Mouse (Mus musculus): ENCODE results near the gene Prss56. TPM values are rescaled to one million over a fixed set of nuclear protein-coding genes. Genes with fewer than 3 reads are reported as not detected.

Gene Prss56
- under 1 TPM in 1 of 2 experiments, not detected in 1; 0.15 TPM for total RNA-seq (2021)

DNA sequence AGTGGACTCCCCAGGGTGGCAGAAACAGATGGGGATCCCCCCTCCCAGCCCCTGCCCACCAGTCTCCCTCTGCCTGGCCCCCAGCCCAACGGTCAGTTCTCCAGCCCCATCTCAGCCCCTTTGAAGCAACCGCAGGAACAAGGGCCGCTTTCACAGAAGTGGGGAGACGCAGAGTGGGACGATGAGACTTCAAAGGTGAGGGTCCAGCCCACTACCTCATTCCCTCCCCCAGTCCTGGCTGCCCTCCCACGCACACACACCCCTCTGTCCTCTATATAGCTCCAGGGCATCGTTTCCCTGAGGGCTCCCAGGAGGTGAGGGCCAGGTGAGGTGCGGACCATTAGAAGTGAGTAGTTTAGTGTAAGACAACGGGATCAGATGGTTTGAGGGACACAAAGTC, at the start of gene Prss56:
Gene Prss56 (plus strand): TSS at position 301 of the 400 bp plus-strand sequence.
- DNase-seq: no peak

DNA sequence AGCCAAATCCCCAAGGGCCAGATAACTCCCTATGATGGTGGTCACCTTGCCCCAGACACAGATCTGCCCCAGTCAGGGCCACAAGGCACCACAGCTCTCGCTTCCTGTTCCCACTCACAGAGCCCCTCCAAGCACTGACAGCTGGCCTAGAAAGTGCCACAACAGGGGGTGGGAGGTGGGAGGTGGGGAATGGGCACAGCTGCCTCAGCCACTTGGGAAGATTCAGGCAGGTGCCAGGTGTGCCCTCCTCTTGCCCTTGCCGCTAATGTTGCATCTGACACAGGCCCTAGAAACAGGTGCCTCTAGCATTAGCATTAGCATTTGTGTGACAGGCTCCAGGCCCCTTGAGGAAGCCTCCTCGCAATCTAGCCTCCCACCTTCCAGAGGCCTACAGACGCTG, 41.6 kb upstream of the Prss56 start:
- DNase-seq: no peak

DNA sequence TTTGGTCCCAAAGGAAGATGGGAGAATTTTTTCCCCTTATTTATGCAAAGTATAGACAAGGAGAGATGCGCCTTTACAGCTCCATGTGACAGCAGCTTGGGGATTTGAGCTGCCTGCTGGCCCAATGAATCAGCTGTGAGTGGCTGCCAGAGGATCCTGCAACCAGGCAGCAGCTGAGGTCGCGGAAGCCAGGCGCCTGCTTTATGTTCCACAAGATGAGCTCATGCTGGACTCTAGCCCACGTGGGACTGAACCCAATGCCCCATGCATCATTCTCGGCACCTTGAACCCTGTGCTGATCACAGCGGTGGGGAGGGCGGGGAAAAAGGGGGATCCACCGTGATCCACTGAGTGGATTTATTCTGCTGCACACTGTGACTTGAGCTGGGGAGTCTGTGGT, 40.7 kb upstream of the Prss56 start:
- peak in 1 of 2 experiments; percentile 23 for DNase-seq

DNA sequence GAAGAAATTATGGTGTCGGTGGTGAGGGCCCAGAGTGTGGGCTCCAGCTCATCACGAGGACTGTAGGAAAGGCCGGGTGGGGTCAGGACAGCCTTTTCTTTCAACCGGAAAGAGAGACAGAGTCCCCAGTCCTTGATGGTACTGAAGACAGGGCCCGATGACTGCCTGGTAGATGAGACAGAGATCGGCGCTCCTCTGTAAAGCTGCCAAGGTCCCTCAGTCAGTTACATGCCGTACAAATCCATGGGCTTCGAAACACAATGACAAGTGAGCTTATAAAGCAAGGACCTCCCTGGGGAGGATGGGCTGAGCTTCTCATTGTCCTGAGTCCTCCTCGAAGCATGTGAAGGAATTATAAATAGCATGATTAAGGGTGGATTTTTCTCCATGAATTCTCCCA, 40.0 kb upstream of the Prss56 start:
- DNase-seq: no peak

DNA sequence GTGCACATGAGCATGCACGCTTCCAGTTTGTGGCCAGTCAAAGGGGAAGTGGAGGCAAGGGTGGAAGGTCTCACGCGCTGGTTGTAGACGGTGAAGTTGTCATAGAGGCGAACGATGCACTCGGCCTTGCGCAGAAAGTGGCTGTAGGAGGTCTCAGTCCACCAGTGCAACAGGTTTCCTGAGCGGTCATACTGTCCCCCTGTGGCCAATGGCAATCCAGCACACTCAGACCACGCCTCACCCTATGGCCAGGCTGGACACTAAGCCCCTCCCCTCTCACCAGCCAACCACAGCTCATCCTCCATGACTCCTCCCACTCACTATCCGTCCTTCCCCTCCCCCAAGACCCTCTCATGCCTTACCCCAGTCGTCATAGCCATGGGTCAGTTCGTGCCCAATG, 33.7 kb upstream of the Prss56 start:
- no peak for DNase-seq

DNA sequence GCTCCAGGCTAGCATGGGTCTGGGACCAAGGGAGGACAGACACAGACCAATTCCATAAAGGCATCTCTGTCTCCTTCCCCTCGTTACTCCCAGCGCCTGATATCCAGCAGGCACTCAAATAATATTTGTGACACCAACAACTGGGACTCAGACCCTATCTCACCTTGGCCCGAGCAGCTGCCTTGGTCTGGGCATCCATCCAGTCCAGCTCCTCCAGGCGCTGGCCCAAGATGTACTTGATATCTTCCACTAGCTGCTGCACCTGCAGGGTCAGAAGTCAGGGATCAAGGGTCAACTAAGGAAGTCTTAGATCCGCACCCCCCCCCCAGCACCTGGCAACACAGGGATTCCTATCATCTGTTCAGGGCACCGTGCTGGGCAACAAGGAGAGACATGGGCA, 31.8 kb upstream of the Prss56 start:
- DNase-seq: no peak

DNA sequence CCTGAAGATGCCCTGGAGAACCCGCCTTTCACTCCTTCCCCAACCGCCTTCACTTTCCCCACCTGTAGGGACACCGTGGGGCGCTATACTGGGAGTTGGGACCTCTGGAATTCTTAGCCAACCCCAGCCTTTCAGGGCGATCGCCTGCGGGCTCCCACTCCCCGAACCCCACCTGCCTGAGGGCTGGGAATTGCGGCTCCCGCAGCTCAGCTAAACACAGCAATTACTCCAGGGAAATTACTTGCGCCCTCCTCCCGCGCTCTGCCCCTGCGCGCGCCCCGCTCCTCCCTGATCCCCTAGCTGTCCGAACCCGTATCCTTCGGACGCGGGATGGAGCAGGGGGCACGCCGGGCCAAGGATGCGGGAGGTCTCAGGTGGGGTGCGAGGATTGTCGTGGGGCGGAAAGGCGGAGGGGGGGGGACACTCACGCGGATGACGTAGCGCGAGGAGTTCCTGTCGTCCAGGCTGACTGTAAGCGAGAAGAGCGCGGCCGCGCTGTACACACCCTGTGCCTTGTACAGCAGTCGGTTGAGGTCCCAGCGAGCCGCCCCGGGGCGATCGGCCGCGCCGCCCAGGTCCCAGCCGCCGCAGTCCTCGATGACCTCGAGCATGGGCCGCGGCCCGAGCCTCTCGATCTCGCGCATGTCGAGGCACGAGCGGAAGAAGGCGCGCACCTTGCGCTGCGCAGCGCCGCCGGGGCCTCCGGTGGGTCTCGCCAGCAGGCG, 29.2 kb upstream of the Prss56 start:
- no peak for DNase-seq

DNA sequence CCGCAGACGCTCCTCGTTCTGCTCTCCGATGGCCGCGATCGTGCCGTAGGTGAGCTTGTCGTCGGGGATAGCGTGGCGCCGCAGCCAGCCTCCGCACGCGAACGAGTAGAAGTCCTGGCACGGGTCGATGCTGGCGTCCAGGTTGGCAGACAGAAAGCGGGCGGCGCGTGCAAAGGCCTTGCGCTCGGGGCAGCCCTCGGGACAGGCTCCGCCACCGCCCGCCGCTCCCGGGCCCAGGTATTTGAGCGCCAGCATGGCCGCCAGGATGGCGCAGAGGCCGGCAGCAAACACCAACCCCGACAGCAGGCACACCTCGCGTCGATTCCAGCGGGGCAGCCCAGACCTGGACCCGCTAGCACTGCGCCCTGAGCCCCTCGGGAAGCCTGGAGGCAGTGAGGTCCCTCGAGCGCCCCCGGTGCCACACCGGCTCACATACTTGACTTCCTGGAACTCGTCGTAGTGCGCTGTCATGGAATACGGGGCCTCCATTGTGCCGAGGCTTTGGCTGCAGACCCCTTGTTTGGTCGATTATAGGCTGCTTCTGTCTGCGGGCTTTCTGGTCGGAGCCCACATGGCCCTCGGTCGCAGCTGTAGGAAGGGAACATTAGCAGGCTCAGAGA, 28.5 kb upstream of the Prss56 start:
- no peak for DNase-seq

DNA sequence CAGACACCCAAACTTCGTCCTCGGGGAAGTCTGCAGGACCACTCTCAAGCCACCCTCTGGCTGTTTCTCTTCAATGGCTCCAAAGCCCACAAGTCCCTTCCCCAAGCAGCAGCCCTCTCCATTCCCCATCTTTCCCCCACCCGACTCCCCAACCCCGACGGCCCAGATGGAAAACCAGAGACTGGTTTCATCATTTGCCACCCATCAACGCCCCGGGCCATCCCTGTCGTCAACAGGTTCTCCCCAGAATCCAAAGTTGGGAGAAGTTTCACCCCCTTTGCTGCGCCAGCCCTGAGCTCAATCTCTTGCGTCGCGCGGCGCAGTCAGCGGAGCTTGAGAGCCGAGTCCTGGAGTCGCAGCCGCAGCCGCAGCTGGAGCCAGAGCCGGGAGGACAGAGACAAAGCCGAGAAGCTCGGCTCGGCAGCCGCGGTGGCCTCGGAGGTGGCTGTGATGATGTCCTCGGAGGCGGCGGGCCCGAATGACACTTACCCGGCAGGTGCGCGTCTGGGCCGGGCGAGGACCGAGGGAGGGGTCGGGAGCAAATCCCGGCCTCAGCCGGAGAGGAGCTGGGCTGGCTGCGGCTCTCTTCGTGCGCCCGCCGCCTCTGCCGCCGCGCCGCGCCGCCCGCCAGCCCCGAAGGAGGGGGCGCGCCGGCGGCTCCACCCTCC, 27.4 kb upstream of the Prss56 start:
- no peak for DNase-seq

DNA sequence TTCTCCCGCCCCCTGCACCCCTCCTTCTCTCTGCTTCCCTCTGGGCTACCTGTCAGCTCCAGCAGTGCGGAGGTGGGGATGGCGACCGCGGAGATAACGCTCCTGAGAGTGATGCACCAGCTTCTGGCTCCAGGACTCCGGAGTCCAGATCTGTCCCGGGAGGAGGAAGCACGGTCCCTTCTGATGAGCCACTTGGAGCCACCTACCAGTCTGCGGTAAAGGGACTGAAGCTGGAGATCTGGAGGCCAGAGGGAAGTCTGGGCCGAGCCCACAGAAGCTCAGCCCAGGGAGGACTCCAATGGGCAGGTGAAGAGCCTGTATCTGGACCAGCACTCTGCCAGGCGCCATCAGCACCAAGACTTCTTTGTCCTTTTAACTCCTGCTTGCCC, 26.9 kb upstream of the Prss56 start, which contains the start of gene Ecel1:
Gene Ecel1 (minus strand): TSS at position 323 of the 389 bp plus-strand sequence.
- DNase-seq: no peak

DNA sequence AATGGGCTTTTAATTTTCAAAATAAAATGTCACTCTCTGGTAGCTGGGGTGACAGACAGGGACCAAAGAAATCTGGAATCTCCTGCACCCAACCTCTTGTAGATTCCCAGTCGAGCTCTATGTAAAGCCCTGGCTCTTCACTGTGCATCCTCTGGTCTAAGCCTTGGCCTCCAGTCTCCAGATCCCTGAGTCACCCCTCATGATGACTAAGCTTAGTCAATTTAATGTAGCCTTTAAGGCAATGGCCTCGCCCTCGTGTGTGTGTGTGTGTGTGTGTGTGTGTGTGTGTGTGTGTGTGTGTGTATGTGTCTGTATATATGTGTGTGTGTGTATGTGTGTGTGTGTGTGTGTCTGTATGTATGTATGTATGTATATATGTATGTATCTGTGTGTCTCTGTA, 23.7 kb upstream of the Prss56 start:
- DNase-seq: no peak

DNA sequence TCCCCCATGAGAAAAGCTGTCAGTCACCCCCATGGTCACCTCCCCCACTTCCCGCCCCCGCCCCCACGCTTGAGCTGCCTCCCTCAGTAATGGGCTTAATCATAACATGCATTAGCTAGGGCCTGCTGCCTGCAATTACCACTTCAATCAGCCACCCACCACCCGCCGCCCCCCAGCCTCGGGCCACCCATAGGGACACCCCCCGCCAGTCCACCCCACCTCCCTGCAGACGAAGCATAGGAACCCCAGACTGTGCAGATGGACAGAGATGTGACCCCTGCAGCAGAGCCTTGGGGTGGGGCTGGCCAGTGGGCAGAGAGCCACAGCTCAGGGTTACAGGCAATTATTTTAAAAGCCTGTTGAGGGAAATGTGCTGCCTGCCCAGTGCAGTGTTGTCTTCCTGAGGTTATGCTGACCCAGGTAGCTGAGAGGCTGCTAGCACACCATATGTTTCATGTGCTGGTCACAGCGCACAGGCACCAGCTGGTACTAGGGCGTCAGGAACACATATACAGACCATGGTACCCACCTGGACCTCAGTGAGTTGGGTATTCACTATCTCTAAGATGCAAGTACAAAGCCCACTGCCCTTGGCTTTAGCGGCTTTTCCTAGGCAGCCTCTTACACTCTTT, 18.8 kb upstream of the Prss56 start:
- no peak for DNase-seq

DNA sequence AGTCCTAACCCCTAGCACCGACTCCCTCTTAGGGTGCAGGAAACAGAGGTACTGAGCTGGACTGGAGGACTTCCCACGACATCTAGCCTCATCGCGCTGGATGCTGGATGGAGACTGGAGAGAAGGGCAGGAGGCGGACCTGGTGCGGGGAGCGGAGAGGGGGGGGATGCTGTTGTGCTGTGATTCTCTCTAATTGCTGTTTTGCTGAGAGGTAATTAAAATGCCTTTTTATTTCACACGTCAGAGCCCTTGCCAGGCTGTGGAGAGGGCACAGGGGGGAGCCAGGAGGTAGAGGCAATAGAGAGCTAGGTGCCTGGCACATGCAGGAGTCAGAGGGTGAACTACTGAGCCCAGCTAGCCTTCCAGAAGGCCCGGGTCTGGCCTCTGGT, 18.3 kb upstream of the Prss56 start:
- no peak for DNase-seq

DNA sequence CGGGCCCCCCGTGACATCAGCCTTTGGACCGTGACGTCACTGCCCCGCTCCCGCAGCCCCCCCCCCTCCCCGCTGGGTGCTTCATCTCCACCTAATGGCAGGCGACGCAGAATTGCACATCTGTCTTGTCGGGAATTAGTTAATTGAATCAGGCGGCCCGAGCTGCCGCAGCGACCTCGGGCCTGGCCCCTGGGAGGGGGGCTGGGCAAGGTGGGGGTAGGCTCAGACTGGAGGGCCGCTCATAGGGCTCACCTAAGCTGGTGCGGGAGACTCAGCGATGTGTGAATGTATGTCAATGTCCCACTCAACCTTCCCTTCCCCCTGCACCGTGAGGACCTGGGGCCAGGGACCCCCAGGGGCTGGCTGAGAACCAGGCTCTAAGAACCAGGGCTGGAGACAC, 12.7 kb upstream of the Prss56 start:
- DNase-seq: no peak

DNA sequence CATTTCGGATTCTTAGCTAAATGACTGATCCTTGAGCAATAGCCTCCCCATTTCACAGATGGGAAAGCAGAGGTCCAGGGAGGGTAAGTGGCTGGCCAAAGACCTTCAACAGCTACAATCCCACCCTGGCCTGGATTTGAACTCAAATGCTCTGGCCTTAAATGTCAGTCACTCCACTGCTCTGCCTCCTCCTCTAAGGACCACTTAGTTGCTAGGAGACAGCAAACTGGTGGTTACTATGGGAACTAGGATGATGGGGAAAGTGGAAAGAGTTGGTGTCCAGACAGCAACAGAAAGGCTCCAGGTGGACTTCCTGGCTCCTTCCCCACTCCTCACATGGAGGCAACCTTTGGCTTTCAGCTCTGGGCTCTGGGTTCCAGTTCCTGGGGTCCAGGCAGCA, 11.8 kb upstream of the Prss56 start:
- no peak for DNase-seq

DNA sequence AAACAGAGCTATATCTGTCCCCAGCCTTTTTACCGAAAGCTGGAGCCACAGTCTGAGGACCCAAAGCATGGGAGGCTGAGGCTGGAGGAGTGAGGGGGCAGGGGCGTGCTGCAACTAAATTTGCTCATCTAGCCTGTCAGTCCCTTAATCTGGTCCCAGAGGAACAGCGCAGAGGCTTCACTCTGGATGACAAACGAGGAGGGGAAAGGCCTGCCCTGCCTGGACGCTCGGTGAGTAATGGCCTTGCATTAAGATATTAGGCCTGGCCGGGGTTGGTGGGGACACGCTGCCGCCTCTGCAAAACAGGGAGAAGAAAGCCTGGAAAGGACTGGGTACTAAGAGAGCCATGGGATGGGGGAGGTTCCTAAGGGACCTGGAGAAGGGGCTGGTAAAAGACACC, 10.8 kb upstream of the Prss56 start:
- DNase-seq: no peak

DNA sequence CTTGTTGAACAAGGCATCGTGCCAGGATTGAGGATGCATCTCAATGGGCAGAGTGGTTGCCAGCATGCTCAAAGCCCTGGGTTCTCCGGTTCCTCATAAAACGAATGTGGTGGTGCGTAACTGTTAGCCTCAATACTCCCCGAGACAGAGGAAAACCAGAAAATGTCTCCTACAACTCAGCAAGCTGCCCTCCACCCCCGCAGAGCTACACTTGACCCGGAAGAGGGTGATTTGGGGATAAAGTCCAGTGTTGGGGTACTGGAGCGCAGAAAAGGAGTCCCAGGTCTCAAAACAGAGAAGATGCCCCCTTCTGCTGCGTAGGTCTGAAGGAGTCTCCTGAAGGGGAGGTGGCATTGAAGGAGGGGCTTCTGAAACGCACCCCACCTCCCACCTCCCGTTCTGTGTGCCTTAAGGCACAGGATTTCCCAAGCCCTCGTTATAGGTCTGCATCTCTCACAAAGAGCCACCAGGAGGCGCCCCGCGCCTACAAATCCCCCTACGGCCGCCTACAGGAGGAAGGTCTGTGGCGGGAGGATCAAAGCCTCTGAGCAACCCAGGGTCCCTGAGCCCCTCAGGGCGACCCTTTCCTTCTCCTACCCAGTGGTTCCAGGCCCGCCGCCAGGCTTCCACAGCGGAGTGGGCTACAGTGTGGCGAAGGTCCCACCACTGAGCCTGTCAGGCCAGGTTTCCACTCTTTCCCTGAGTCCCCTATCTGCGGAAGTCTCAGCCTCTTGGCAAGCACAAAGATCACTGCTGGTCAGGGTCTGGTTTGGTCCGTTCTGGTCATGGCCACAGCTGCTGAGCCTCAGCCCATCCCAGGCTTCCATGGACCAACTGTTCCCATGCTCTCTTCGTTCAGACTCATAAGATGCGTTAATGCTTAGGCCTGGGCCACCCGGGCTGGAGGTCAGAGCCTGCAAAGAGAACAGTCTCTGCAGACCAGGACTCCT, 8.8 kb upstream of the Prss56 start:
- peak; percentile 47 to 67 for DNase-seq

DNA sequence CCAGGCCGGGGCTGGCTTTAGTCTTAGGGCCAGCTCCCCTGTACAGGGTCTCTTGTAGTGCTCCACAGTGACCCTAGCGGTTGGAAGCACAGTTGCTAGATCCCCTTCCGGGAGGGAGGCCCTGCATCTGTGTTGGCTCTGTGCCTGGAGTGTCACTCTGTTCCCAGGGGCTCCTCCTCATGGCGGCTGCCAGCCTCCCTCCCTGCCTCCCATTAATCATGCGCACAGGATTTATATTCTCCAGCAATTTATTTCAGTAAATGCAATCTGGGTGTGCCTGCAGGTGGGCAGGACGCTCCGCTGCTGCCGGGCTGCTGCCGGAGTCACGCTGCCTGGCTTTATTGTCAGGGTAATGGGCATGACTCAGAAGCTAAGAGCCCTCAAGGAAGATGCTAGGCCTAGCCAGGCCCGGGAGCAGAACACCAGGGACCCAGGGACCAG, 7.2 kb upstream of the Prss56 start:
- peak; percentile 60 to 66 for DNase-seq

DNA sequence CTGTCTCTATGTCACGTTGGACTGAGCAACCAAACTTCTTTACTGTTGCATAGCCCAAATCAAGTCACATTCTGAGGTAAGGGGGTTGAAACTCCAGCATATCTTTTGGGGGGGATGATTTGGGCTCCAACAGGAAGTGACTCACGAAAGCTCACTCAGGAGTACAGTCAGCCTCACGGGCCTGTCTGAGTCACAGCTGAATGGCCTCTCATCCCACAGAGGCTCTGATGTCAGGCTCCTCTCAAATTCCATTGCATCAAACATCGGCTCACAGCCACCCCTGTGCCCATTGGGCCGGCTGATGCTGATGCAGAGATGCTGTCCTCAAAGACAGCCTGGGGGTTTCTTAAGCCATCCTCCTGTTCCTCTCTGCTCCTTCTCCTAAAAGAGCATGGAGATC, 2.2 kb upstream of the Prss56 start:
- no peak for DNase-seq

DNA sequence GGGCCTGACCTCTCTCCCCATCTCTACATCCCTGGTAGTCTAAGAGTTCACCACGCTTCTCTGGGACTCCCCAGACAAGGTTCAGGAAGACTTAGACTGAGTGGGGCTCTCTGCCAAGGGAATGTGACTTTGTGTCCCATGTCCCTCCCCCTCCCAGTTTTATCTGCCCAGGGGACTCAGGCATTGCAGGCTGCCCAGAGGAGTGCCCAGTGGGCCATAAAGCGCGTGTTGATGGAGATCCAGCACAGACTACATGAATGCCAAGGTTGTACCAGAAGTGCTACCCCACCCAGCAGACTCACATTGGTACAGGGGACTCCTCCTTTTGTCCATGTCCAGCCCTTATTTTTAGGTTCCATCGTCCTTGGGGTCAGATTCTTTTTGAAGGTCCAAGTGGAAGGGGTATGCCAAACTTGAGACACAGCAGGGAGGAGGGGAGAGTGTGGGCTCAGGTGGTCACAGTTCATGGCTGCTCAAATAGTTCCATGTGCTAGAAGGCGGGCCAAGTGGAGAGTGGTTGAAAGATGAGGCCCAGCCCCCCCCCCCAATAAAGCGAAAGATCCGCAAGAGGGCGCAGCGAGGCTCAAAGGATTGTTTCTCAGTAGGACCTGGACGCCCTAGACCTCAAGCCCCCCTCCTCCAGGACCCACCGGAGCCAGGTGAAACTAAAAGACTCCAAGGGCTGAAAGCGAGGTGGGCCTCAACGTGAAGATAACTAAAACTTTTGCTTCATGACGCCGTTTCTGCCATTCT, 1.1 kb downstream of the Prss56 start:
- DNase-seq: no peak

DNA sequence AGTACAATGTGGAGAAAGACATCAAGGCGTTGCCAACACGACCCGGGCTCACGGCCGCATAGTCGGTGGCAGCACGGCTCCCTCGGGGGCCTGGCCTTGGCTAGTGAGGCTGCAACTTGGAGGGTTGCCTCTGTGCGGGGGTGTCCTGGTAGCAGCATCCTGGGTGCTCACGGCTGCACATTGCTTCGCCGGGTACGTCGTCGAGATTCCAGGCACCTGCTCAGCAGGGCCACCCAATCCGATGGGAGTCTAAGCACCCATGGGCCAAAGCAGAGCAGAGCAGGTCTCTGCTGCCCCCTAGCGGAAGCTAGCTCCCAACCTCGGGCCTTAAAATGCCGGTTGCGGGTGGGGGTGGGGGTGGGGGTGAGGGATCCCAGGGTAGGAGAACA, 1.6 kb downstream of the Prss56 start:
- peak; percentile 65 to 72 for DNase-seq
